Mouse (Mus musculus) intestine, embryonic 16.5 days (tissue): ENCODE measurements at regions not wholly inside any gene's neighbourhood (a gene's known extent, or its start where the extent isn't known, plus 50 kb on each side); places are given as distances from the start of the nearest gene placed in this dataset.
"Not testable (repeated sequence)": the region's sequence is repeated elsewhere in the genome, so short reads cannot be mapped to it uniquely, and the experiment has no call there.

Experiments used
- ATAC-seq: fragments of 200-750 bp; cut with Nextera tagmentation; 2 replicates; pipeline ENCODE4 v1.8.0; 2017; ENCODE audit warnings: moderate TSS enrichment, moderate library complexity
- H3K27ac ChIP-seq: fragments of 300-500 bp; sonication (generic); 2 replicates; pipeline ENCODE4 v1.5.1; 2014; ENCODE audit warnings: mild to moderate bottlenecking, low read length
- H3K27me3 ChIP-seq: fragments of 300-500 bp; sonication (generic); replicated peaks from 2 replicates; pipeline ENCODE4 v1.6.1; 2014; ENCODE audit warnings: low read length, control low read depth, mixed read lengths; ENCODE audit not compliant: control insufficient read depth, insufficient read depth
- H3K36me3 ChIP-seq: fragments of 300-500 bp; sonication (generic); 2 replicates; pipeline ENCODE4 v1.6.1; 2014; ENCODE audit warnings: low read length, control low read depth; ENCODE audit not compliant: control insufficient read depth, insufficient read depth
- H3K4me1 ChIP-seq: fragments of 300-500 bp; sonication (generic); 2 replicates; pipeline ENCODE4 v1.6.1; 2014; ENCODE audit warnings: low read length, control low read depth, mixed read lengths; ENCODE audit not compliant: control insufficient read depth, insufficient read depth
- H3K4me2 ChIP-seq: fragments of 300-500 bp; sonication (generic); 2 replicates; pipeline ENCODE4 v1.6.1; 2014; ENCODE audit warnings: low read depth, low read length, control low read depth
- H3K4me3 ChIP-seq: fragments of 300-500 bp; sonication (generic); 2 replicates; pipeline ENCODE4 v1.5.1; 2014; ENCODE audit warnings: mild to moderate bottlenecking, low read length
- H3K9ac ChIP-seq: fragments of 300-500 bp; sonication (generic); 2 replicates; pipeline ENCODE4 v1.6.1; 2014; ENCODE audit warnings: low read depth, low read length
- H3K9me3 ChIP-seq: fragments of 300-500 bp; sonication (generic); 2 replicates; pipeline ENCODE4 v1.6.1; 2016; ENCODE audit warnings: low read length, control low read depth; ENCODE audit not compliant: control insufficient read depth
- WGBS: fragments of 180-500 bp; shearing (Covaris S2); extraction: QIAGEN DNeasy Blood & Tissue Kit; methylation state at CpG from one replicate; pipeline ENCODE4 v1.1.7; 2014; 5-methylcytosine and 5-hydroxymethylcytosine counted together

DNA sequence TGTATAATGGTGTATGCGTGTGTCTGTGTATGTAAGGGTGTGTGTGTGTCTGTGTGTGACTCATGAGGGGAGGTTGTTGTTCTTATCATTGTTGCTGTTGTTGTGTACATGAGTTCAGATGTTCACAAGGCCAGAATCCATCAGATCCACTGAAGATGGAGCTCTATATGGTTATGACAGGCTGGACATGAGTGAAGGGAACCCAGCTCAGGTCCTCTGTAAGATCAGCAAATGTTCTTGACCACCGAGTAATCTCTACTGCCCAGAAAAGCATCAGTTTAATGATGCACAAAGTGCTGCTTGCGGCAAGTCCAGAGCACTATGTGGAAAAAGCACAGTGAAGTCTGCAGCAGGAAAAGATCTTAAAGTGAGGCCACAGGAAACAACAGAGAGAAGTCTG, 77.5 kb downstream of the Gm15319 start:
- H3K4me3 ChIP-seq, ATAC-seq, H3K27me3 ChIP-seq, H3K4me2 ChIP-seq, H3K36me3 ChIP-seq, H3K9me3 ChIP-seq, H3K27ac ChIP-seq, H3K9ac ChIP-seq, H3K4me1 ChIP-seq: not testable (repeated sequence)
- 93% methylated on average over 2 of the region's 3 CpGs for WGBS

DNA sequence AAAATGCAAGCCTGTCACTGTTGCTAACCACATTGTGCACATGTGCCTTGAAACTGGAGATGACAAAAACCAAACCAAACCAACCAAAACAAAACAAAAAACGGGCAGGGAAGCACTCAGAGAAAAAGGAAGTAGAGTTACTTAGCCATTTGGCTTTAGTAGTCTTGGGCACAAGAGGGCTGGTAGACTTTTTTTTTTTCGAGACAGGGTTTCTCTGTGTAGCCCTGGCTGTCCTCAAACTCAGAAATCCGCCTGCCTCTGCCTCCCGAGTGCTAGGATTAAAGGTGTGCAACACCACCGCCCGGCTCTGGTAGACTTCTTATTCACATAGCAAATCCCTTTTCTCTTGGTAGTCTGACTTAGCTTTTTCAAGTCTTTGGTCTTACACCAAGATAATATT, 78.2 kb downstream of the Gm15319 start:
- H3K4me1 ChIP-seq, H3K27ac ChIP-seq, H3K36me3 ChIP-seq, H3K27me3 ChIP-seq, H3K9me3 ChIP-seq, H3K9ac ChIP-seq, H3K4me2 ChIP-seq, ATAC-seq, H3K4me3 ChIP-seq: not testable (repeated sequence)
- 89% methylated on average over 3 of the region's 6 CpGs for WGBS

DNA sequence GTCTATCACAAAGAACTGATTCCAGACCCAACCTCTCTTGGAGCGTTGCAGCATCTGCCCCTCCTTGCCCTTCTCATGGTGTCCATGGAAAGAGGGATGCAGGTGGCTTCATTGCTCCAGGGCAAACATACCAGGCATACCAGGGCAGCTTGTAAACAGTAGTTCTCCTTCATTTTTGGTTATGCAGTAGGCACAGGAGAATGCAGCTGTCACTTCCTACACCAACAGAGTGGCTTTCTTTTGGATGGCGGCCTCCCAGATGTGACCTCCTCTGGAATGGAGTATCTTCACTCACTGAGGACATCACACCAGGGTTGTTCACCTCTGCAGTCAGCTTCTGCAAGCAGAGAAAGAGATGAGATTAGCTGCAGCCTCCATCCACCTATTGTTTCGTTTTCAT, 79.9 kb downstream of the Gm15319 start:
- not testable (repeated sequence) for H3K9me3 ChIP-seq, H3K4me3 ChIP-seq, ATAC-seq, H3K36me3 ChIP-seq, H3K4me2 ChIP-seq, H3K9ac ChIP-seq, H3K27ac ChIP-seq, H3K4me1 ChIP-seq, H3K27me3 ChIP-seq
- WGBS: no CpG with 5 or more reads among the region's 3 CpGs

DNA sequence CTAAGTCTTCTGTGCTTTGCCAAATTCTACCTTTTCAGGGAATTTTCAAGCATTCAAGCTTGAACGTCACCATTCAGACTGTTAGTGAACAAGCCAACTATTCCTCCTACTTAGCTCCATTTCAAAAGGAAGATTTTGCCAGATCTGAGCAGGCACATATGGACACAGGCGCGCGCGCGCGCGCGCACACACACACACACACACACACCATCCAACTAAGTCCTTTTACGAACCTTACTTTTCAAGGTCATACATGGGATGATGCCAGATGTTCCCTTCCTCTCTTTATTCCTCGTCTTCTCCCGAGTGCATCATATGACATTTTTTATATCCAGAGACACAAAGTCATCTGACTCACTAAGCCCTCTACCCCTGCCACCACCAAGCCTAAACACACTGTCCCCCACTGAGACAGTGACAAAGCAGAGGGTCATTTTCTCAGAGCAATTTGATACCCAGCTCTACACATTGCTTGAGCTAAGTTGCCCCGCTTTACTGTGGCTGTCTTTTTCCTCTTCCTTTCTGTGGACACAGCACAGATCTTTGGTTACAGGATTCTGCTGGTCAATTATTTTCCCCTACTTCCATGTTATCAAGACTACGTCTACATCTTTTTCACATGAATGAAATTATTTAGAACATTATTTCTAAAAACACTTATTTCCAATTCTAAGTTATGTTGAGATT, 81.7 kb downstream of the Gm15319 start:
- H3K4me3 ChIP-seq, ATAC-seq, H3K27ac ChIP-seq, H3K9ac ChIP-seq, H3K36me3 ChIP-seq, H3K9me3 ChIP-seq, H3K4me2 ChIP-seq, H3K4me1 ChIP-seq, H3K27me3 ChIP-seq: not testable (repeated sequence)
- WGBS: 94% methylated on average over 14 of the region's 14 CpGs

DNA sequence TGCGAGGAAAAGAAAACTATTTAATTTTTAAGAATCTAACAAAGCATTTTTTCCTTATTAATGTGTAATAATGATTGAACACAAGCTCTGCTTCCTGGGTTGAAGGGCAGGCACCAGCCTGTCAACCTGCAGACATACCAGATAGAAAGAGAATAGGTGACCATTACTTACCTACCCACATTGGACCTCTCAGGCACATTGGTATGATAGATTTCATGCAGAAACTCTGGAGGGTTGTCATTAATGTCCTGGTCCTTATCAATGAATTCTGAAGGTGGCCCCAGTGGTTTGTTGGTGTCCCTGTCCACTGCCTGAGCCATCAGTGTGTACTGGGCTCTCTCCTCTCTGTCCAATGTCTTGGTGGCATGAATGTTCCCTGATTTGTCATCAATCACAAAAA, 85.3 kb downstream of the Gm15319 start:
- not testable (repeated sequence) for H3K4me2 ChIP-seq, H3K9me3 ChIP-seq, H3K36me3 ChIP-seq, H3K4me3 ChIP-seq, H3K27ac ChIP-seq, H3K4me1 ChIP-seq, H3K27me3 ChIP-seq, H3K9ac ChIP-seq, ATAC-seq
- WGBS: 100% methylated on average over 1 of the region's 1 CpGs

DNA sequence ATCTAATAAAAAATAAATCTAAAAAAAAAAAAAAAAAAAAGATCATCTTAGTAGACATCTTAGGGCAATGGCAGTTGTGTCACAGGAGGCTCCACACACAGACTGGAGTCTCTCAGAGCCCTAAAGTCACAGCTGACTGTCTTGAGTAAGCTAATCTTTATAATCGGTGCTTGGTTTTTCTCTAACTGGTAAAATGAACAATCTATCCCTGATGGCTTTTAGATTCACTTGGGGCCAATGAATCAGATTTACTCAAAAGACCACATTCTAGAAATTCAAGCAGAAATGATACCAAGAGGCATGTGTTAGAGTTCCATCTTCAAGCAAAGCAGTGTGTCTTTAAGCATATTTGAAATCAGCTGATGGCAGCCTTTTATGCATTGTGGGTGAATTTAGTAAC, 86.3 kb downstream of the Gm15319 start:
- not testable (repeated sequence) for H3K4me1 ChIP-seq, H3K27ac ChIP-seq, H3K9ac ChIP-seq, H3K9me3 ChIP-seq, ATAC-seq, H3K4me2 ChIP-seq, H3K27me3 ChIP-seq, H3K4me3 ChIP-seq, H3K36me3 ChIP-seq
- 86% methylated on average over 1 of the region's 1 CpGs for WGBS

DNA sequence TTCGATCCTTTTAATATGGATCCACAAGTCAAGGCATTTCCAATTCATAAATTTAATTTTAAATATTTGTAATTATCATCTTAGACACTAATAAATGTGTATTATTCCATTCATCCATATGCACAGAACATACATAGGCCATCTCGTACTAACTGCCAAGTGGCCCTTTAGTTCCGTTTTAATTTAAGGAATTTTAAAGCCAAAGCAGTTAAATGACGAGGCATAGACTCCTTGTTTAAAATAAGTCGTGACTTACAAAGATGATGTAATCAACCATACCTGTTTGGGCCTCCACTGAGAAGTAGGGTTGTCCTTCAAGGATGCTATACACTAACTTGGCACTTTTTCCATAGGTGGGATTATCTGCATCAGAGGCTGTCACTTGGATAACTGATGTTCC, 89.2 kb downstream of the Gm15319 start:
- 79% methylated on average over 4 of the region's 5 CpGs for WGBS
- H3K4me3 ChIP-seq, H3K9ac ChIP-seq, H3K4me2 ChIP-seq, H3K4me1 ChIP-seq, H3K27me3 ChIP-seq, H3K9me3 ChIP-seq, ATAC-seq, H3K27ac ChIP-seq, H3K36me3 ChIP-seq: not testable (repeated sequence)

DNA sequence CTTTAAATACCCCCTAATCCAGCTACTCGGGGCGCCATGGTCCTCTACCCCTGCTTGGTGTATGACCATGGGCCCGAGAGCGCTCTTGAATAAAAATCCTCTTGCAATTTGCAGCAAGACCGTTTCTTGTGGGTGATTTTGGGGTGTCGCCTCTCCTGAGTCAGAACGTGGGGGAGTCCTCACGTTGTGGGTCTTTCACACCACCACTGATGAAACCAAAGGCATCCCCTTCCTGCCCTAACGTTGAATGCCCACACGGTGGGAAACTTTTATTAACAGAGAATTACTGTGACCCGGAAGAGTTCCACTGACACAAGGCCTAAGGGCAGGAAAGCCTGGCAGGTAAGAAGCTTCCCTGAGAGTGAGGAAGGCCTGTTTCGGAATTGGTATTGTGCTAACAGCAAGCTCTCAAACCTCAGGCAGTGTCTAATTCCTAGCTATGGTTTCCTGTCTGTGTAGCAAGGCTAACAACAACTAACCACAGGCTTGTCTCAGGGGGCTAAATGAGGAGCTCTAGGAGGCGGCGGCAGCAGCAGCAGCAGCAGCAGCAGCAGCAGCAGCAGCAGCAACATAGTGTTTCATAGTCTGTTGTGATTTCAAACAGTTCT, 95.4 kb downstream of the Gm15319 start:
- H3K36me3 ChIP-seq, H3K4me3 ChIP-seq, H3K9ac ChIP-seq, ATAC-seq, H3K9me3 ChIP-seq, H3K4me2 ChIP-seq, H3K27me3 ChIP-seq, H3K27ac ChIP-seq, H3K4me1 ChIP-seq: not testable (repeated sequence)
- 91% methylated on average over 12 of the region's 14 CpGs for WGBS

DNA sequence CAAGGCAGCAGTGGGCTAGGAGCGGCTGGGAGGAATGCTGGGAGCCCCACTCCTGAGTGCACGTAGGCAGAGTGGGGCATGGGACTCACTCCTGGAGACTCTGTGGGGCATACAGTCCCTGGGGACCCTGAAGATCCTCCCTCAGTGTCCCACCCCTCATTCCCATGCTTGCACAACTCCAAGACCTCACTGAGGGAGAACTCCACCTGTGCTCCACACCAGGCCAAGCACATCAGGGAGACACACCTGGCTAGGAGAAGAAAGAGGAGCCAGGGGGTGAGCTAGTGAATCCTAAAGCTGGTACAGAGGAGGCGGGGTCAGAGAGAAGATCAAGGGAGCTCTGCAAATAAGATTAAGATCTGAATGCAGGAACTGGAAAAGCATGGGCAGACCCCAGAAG, 96.2 kb downstream of the Gm15319 start:
- not testable (repeated sequence) for H3K9me3 ChIP-seq, ATAC-seq, H3K4me3 ChIP-seq, H3K27me3 ChIP-seq, H3K27ac ChIP-seq, H3K36me3 ChIP-seq, H3K4me1 ChIP-seq, H3K4me2 ChIP-seq, H3K9ac ChIP-seq
- WGBS: 90% methylated on average over 3 of the region's 3 CpGs

DNA sequence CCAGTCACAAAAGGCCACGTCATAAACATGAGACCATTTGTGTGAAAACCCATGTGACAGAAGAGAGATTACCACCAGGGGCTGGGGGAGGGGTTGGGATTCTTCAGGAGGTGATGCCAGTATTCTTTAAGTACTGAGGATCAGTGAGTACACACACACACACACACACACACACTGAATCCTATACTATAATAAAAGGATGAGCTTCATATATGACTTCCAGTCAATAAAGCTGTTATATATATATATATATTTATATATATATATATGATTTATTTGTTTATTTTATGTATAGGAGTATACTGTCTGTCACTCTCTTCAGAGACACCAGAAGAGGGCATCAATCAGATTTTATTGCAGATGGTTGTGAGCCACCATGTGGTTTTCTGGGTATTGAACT, 98.4 kb downstream of the Gm15319 start:
- not testable (repeated sequence) for H3K9ac ChIP-seq, ATAC-seq, H3K36me3 ChIP-seq, H3K4me3 ChIP-seq, H3K9me3 ChIP-seq, H3K4me2 ChIP-seq, H3K27ac ChIP-seq, H3K4me1 ChIP-seq, H3K27me3 ChIP-seq
- WGBS: 79% methylated on average over 1 of the region's 1 CpGs
